Mouse (Mus musculus): ENCODE data around the gene Irf2bpl.
A peak's percentile ranks its signal among the peaks of the same experiment; 100 is the strongest.

The Irf2bpl gene

GRCm38 (mm10) chr12:86884197-86885058 is at the start of gene Irf2bpl:
TSS of gene Irf2bpl (minus strand) at chr12:86884798.
- DNase-seq (ENCODE audit: low read depth, low spot score) = peak; percentile 98

DNA sequence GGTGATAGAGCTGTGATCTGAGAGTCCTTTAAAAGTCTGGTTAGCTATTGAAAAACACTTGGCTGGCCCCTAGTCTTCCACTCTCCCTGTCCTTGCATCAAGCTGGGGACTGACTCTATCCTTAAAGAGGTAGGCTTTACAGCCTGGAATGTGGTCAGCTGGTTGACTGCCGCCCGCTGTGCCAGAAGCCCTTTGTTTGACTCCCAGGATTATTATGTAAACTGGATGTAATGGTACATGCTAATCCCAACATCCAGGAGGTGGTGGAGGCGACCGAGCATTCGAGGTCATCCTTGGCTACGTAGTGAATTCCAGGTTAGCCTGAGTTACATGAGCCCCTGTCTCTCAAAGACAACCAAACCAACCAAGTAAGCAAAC is 48.0 kb upstream of the Irf2bpl start:
- no peak for DNase-seq (ENCODE audit: low read depth, low spot score)

GRCm38 (mm10) chr12:86931919-86932574 is 47.4 kb upstream of the Irf2bpl start:
- no peak for DNase-seq (ENCODE audit: low read depth, low spot score)

DNA sequence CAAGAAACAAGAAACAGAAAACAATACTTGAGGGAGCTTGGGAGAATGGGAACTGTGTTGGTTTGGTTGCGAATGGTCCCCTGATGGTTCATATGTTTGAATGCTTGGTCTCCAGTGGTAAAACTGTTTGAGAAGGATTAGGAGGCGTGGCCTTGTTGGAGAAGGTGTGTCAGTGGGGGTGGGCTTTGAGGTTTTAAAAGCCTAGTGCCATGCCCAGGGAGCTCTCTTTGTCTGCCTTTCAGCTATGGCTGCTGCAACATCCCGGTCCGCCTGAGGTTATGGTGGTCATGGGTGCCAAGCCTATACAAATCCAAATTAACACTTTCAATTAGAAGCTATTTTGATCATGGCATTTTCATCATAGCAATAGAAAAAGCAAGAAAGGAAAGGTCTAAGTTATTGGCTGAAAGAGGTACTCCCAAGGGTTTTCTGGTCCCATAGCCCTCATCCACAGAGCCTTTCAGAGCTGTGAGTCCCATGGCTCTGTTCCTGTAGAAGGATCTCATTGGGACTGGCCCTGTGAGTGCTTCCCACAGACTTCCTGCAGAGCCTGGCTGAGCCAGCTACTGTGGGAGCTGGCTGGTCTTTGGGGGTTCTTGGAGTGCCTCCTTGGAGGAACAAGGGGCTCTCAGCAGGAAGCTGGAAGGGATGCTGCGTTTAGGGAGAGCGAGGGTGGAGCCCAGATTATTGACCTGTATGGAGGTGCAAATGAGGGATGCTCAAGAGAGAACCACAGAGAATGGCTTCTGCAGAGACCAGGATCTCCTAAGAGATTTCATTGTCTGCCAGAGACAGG is 46.5 kb upstream of the Irf2bpl start:
- no peak for DNase-seq (ENCODE audit: low read depth, low spot score)

GRCm38 (mm10) chr12:86923837-86924236 is 39.2 kb upstream of the Irf2bpl start:
- peak; percentile 76 for DNase-seq (ENCODE audit: low read depth, low spot score)

DNA sequence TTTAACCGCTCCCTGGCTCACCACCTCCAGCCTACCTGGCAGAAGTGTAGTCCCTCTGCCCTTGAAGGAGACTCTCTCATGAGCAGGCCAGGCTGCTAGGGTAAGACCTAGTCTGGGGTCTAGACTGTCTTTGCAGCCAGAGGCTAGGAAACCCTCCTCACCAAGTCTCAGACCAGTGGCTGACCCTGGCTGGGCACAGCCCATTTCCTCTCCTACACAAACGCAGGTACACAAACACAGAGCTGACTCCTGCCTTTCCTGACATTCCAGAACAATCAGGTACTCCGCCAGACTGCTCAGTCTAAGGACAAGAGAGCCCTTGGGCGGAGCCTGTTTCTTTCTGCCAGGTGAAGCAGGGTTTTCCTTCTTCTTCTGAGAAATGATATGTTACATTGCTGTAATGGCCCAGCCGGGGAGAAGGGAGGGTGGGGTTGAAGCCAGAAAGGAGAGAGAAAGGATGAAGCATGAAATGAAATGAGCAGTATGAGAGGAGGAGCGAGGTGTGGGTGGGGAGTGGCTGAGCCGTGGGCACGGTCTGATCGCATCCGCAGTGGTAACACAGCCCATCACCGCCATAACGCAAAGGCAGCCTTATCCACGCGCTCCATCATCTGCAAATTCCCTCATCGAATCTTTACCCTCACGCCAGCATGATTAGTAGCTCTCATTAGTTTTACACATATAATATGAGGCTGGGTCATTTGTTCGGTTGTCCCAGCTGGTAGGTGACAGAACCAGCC is 34.6 kb upstream of the Irf2bpl start:
- no peak for DNase-seq (ENCODE audit: low read depth, low spot score)

GRCm38 (mm10) chr12:86918361-86918967 is 33.9 kb upstream of the Irf2bpl start:
- no peak for DNase-seq (ENCODE audit: low read depth, low spot score)

DNA sequence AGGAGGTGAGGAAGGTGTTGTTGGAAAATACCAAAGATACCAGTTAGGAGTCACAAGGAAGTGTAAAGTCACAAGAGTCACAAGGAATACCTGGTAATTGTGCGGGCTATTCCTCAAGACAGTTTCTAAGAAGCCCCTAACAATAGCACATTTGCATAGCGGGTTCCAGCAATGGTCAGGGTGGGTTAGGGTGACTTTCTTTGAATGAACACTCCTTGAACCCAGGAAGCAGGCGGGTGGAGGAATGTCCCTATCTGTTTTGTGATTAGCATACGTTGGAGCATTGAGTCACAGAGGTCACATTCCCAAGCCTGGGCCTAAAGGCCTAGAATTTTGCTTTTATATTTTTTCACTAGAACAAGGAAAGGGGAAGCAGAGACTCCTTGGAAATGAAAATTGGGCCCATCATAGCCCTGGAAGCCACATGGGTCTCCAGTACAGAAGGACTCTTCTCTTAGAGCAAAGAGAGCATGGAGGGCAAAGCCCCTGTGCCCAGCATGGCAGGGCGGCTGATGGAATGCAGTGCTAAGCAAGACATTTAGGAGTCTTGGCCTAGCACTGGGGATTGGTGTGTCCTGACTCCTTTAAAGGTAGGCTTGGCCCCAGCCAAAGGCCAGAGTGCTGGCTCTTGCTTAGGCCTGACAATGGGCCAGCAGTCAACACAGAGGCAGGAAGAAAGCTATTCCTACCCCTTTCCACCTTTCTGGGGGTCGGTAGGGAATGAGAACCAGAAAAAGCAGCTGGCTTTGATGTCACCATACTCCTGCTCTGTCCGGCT is 32.4 kb upstream of the Irf2bpl start:
- DNase-seq (ENCODE audit: low read depth, low spot score) = no peak

- no peak for DNase-seq (ENCODE audit: low read depth, low spot score)
Observed at GRCm38 (mm10) chr12:86915617-86916016, 31.0 kb upstream of the Irf2bpl start.

DNA sequence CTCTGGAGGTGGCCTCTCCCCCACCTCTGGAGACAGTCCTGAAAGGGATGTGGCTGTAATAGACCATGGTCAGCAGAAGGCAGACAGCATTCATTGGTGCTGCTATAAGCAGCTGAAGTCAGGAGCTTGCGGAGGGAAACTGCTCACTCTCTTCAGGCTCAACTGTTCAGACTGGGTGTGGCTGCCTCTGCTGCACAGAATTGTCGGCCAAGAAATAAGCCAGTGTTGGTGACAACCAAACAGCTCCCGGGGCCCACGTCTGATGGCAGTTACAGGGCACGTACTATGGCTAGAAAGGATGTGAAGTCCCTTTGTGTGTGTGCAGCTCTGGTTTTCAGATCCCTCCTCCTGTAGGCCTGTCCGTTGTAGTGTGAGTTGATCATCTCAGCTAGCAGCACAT is 30.2 kb upstream of the Irf2bpl start:
- DNase-seq (ENCODE audit: low read depth, low spot score) = no peak

DNA sequence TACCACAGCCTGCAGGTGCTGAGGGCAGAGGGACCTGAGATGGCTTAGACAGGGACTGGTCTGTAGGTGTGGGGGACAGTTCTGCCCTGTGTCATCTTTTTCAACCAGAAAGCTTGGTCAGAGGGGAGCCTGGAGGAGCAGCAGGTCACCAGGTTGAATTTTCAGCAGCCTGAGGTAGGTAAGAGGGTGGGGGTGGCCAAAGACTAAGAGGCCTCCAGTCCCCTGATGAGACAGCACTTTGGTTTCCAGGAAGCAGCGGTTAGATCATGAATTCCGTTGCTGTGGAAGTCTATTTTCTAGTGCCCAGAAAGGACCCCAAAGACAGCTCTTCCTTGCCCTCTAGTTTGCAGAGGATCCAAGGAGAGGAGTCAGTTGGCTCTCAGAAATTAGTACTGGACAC is 29.8 kb upstream of the Irf2bpl start:
- DNase-seq (ENCODE audit: low read depth, low spot score) = no peak

GRCm38 (mm10) chr12:86912335-86913093 is 27.9 kb upstream of the Irf2bpl start:
- no peak for DNase-seq (ENCODE audit: low read depth, low spot score)

DNA sequence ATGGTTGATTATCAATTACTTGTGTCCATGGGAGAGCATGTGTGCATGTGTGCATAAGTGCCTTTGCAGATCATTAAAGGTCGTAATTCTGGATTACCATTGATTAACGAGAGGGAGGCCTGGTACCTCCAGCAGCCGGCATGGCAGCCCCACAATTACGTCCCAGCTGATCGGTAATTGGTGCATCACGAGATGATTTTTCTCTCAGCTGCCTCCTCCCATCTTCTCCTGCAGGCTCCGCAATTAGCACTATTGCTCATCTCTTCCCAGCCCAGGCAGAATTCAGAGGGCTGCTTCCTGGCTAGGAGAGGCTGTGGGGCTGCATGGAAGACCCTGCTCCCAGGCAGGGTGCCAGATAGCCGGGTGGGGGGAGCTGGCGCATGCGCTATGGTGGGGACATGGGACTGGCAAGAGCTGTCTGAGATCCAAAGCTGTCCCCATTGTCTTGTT is 26.9 kb upstream of the Irf2bpl start:
- peak; percentile 33 for DNase-seq (ENCODE audit: low read depth, low spot score)

- peak; percentile 77 for DNase-seq (ENCODE audit: low read depth, low spot score)
Observed at GRCm38 (mm10) chr12:86906395-86906794, 21.8 kb upstream of the Irf2bpl start.

DNA sequence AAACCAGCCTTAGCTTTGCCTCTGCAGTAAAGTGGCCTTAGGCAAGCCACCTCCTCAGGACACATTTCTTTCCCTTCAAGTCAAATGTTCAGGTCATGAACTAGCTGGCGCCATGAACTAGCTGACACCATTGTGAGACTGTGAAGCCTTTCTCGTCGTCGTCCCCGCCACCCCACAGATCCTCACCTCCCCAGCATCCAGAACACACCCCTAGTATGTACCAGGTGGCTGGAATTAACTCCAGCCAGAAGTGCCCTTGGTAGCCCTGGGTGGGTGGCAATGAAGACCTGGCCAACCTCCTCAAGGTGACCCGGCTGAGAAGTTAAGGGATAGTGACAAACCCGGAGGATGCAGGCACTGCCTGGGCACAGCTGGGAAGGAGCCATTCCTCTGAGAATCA is 21.3 kb upstream of the Irf2bpl start:
- DNase-seq (ENCODE audit: low read depth, low spot score) = no peak

- no peak for DNase-seq (ENCODE audit: low read depth, low spot score)
Observed at GRCm38 (mm10) chr12:86905203-86905602, 20.6 kb upstream of the Irf2bpl start.

DNA sequence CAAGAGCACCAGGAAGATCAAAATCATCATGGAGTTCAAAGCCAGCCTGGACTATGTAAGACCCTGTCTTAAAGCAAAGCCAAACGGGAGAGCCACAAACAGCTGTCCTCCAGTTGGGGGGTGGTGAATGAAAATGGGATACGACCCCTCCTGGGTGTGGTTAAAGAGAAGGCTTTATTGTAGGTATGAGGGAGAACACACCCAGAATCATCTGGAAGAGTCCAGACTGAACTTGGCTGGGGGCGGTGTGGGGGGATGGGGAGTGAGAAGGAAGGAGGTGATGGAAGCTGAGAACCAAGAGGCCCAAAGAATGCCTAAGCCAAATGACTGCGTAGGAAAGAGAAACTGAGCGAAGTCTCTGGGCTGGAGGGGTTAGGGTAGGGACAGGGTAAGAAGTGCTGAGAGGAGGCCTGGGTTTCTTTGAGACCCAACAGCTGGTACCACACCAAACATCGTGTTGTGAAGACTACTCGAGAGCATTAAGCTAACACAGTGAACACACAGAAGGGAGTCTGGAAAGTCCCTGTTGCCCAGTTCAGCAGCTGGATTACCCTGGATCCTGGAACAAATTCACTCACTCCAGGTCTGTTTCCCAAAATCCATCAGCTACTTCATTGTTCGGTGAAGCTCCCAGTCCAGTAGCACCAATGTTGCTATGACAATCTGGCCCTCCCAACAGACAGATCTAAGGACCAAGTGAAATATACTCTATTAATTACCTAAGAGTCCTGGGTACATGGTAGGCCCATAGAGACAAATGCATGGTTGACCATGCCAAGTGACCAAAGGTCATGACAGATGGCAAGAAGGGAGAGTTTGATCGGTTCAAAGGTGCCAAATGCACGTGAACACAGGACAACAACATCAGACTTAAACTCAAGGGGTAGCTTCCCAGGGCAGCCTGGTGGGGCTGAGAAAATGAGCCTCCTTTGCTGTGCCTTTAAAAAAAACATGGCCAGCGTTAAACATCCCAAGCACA is 19.5 kb upstream of the Irf2bpl start:
- no peak for DNase-seq (ENCODE audit: low read depth, low spot score)

- DNase-seq (ENCODE audit: low read depth, low spot score) = no peak
Observed at GRCm38 (mm10) chr12:86899461-86900179, 15.0 kb upstream of the Irf2bpl start.

Data from forelimb bud, embryonic 11.5 days (tissue).